Mouse (Mus musculus) ES-E14 (cell line): ENCODE measurements around the gene Thap12.

Experiments
- CHD2 ChIP-seq: IDR thresholded peaks from 2 replicates; pipeline ENCODE4 v1.6.1; 2014; ENCODE audit warnings: mild to moderate bottlenecking, low read depth, low read length, inconsistent platforms
- HCFC1 ChIP-seq: IDR thresholded peaks from 2 replicates; pipeline ENCODE4 v1.6.1; 2012; ENCODE audit warnings: low read length, inconsistent platforms, borderline replicate concordance; ENCODE audit not compliant: insufficient read depth
- ZC3H11A ChIP-seq: IDR thresholded peaks from 2 replicates; pipeline ENCODE4 v1.6.1; 2012; ENCODE audit warnings: low read depth, mild to moderate bottlenecking, inconsistent platforms, low read length, borderline replicate concordance
- ZNF384 ChIP-seq: IDR thresholded peaks from 2 replicates; pipeline ENCODE4 v1.6.1; 2012; ENCODE audit warnings: low read depth, low read length, inconsistent platforms

DNA sequence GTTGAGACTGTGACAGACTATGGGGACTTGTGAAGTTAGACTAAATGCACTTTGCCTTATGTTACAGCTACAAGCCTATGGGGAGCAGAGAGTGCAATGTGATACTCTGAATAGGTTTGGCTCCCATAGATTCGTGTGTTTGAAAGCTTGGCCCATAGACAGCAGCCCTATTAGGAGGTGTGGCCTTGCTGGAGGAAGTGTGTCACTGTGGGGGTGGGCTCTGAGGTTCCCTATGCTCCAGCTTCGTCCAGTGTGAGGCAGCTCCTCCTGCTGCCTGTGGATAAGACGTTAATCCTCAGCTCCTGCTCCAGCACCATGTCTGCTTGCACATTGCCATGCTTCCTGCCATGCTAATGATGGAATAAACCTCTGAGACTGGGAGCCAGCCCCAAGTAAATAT, 12.1 kb upstream of the Thap12 start:
- TF ChIP-seq ZNF384 (no peak), ZC3H11A (no peak), HCFC1 (no peak), CHD2 (no peak)
